Mouse (Mus musculus) midbrain, embryonic 10.5 days (tissue): ENCODE measurements around the gene Gpx8. TPM values are rescaled to one million over a fixed set of nuclear protein-coding genes. Genes with fewer than 3 reads are reported as not detected.

Experiments used
- DNase-seq: peaks from one replicate; pipeline ENCODE4 v3.0.0-alpha.2; 2017; ENCODE audit warnings: low spot score
- H3K27ac ChIP-seq: fragments of 300-500 bp; sonication (generic); replicated peaks from 2 replicates; pipeline ENCODE4 v1.5.1; 2016; ENCODE audit warnings: mild to moderate bottlenecking
- H3K27me3 ChIP-seq: fragments of 300-500 bp; sonication (generic); 2 replicates; pipeline ENCODE4 v1.6.1; 2016; ENCODE audit warnings: low read depth, mild to moderate bottlenecking; ENCODE audit not compliant: poor library complexity, severe bottlenecking
- H3K36me3 ChIP-seq: fragments of 300-500 bp; sonication (generic); 2 replicates; pipeline ENCODE4 v1.6.1; 2016; ENCODE audit warnings: mild to moderate bottlenecking, moderate library complexity
- H3K4me1 ChIP-seq: fragments of 300-500 bp; sonication (generic); 2 replicates; pipeline ENCODE4 v1.6.1; 2016
- H3K4me3 ChIP-seq: fragments of 300-500 bp; sonication (generic); 2 replicates; pipeline ENCODE4 v1.5.1; 2016; ENCODE audit warnings: mild to moderate bottlenecking, moderate library complexity
- H3K9me3 ChIP-seq: fragments of 300-500 bp; sonication (generic); replicated peaks from 2 replicates; pipeline ENCODE4 v1.6.1; 2016; ENCODE audit warnings: mild to moderate bottlenecking
- WGBS: fragments of 180-500 bp; shearing (Covaris S2); methylation state at CpG from one replicate; pipeline ENCODE4 v1.1.7; 2016; 5-methylcytosine and 5-hydroxymethylcytosine counted together
- polyA plus RNA-seq: library from polyadenylated mRNA; unstranded; fragments of >200 nt; fragmentation: Nextera tagmentation; extraction: Ambion mirVana; gene quantifications from 2 replicates; pipeline ENCODE4 v1.2.1, GENCODE M21; 2016

Gene Gpx8
- polyA plus RNA-seq, 1 experiment from 2014 or later: 104 TPM

DNA sequence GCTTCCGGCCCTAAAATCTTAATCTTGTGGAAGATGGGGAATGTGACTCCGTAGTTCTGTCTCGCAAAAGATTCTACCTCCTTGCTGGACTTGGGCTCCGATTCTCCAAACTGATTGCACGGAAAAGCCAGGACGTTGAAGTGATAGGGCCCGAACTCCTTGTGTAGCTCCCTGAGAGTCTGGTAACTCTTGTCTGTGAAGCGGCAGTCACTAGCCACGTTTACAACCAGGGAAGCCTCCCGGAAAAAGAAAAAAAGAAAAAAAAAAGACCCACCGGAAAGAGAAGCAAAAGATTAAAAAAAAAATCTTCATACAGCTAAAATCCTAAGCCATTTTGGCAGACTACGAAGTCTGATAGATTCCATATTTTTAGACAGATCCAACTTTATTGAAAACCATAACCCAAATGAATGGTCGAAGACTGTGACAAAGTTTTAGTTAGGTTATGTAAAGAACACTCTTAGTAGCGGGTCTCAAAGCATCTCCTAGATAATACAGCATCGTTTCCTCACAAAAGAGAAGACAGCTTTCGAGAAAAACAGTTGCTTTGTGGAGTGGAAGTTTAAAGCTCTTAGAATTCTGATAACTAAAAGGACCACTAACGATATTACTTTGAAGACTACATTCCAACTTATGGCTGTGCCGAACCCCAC, 626 bp downstream of the Gpx8 start:
- H3K27me3 ChIP-seq: no peaks in the 10 kb centered on the region
- peaks cover 12% of the 10 kb centered on the region for H3K4me1 ChIP-seq
- DNase-seq: no peak
- peak overlapping the region; percentile 86 for H3K27ac ChIP-seq
- H3K9me3 ChIP-seq: no peaks in the 10 kb centered on the region
- H3K4me3 ChIP-seq: peak overlapping the region; percentile 64
- H3K36me3 ChIP-seq: peaks cover 34% of the 10 kb centered on the region
- 33% methylated on average over 18 of the region's 18 CpGs for WGBS

DNA sequence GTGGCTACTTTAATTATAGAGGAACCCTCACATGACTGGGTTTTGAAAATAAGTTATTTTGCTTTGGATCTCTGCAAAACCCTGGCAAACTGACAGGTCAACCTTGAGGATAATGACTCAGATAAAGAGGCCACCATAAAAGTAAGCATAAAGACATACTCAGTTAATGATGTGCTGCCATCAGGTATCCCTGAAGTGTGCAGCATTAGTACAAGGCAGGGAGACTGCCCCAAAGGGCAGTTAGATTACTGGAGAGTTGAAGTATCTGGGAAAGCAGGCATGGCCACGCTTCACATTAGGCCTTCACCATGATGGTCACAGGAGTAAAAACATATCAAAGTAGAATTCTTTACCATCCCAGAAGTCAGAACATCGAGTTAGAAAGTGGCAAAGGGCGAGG, 1.3 kb downstream of the Gpx8 start:
- no peak overlapping the region for H3K27ac ChIP-seq
- DNase-seq: no peak
- 92% methylated on average over 3 of the region's 3 CpGs for WGBS

GRCm38 (mm10) chr13:113035852-113036251, 10.4 kb downstream of the Gpx8 start:
- Histone ChIP-seq H3K27ac (no peak overlapping the region), H3K4me3 (peak overlapping the region; percentile 59), H3K9me3 (no peaks in the 10 kb centered on the region), H3K4me1 (peaks cover 38% of the 10 kb centered on the region), H3K27me3 (peaks cover 49% of the 10 kb centered on the region), H3K36me3 (no peaks in the 10 kb centered on the region)
- DNase-seq: peak; percentile 75
- 0% methylated on average over 4 of the region's 4 CpGs for WGBS

More for the DNA sequence above, 1.3 kb downstream of the Gpx8 start:
- H3K27me3 ChIP-seq: no peaks in the 10 kb centered on the region
- peaks cover 34% of the 10 kb centered on the region for H3K36me3 ChIP-seq
- H3K9me3 ChIP-seq: no peaks in the 10 kb centered on the region
- peaks cover 12% of the 10 kb centered on the region for H3K4me1 ChIP-seq
- H3K4me3 ChIP-seq: peak overlapping the region; percentile 64

DNA sequence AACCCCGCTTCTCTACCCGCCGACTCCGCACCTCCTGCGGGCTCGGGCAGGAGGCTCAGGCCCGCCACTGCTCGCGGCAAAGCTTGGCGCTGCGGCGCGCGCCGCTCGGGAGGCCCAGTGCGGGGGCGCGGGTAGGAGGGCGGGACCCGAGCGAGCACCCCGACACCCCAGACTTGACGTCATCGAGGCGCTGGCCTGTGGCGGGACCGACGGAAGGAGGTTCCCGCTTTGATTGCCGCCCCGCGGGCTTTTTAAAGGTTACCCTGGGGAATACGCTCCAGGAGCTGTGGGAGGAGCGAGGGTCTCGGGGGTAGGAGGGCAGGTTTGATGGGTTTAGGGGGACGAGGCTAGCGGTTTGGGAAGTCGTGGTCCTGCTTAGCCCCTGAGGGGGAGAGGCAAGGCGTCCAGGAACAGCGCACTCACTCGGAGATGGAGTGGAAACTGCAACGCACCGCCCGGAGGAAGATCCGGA, 11.2 kb downstream of the Gpx8 start, which contains the start of gene Cdc20b:
Gene Cdc20b (plus strand): TSS at position 162 of the 472 bp plus-strand sequence.
- Histone ChIP-seq H3K9me3 (no peaks in the 10 kb centered on the region), H3K27me3 (peaks cover 57% of the 10 kb centered on the region), H3K27ac (peak within 1 kb of the TSS; percentile 53; the same call in 1 of the 2 replicates), H3K36me3 (no peaks in the 10 kb centered on the region), H3K4me3 (peak within 1 kb of the TSS; percentile 59), H3K4me1 (peaks cover 38% of the 10 kb centered on the region)
- WGBS: under 1% methylated on average over 46 of the region's 46 CpGs
- DNase-seq: peak; percentile 61

DNA sequence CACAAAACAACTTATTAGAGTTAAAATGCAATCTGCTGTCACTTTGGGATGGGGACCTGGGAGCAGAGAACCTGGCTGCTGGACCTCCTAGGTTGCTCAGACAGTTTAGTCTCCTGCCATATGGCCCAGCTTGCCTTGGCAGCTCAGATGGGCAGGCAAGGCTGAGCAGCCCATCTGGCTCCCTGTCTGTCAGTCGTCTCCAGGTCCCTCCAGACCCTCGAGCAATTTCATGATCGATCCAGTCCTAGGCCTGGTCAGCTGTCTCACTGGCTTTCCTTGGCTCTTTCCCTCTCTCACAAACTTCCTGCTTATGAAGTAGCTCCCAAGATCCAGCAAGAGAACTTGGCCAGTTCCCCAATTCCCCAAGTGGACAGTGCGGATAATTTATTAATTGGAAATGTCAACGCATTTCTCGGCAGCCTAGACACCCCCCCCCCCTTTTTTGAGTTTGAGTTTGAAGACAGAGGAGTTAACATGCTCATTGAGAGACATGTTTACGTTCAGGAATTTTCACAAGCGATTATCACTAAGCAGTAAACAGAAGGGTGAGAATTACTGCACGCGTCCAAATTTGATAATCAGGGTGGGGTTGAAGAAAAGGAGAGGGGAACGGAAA, 11.8 kb downstream of the Gpx8 start:
- DNase-seq: peak; percentile 58
- 3% methylated on average over 11 of the region's 11 CpGs for WGBS
- no peaks in the 10 kb centered on the region for H3K36me3 ChIP-seq
- peaks cover 38% of the 10 kb centered on the region for H3K4me1 ChIP-seq
- H3K27me3 ChIP-seq: peaks cover 63% of the 10 kb centered on the region
- H3K4me3 ChIP-seq: peak overlapping the region; percentile 59
- H3K27ac ChIP-seq: no peak overlapping the region
- H3K9me3 ChIP-seq: no peaks in the 10 kb centered on the region

DNA sequence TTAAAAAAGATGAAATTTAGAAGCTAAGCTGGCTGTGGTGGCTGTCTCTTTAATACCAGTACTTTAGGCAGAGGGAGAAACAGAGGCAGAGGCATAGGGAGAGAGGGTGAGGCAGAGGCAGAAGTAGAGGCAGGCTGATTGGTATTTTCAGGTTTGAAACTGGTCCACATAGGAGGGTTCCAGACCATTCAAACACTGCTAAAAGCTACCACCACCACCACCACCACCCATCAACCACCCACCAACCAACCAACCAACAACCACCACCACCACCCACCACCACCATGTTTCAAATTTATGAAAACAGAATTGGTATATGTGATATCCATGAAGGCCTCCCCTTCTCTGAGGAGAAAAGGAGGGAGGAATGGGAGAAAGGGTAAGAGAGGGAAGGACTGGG, 13.4 kb downstream of the Gpx8 start:
- Histone ChIP-seq H3K4me1 (peaks cover 38% of the 10 kb centered on the region), H3K4me3 (no peak overlapping the region), H3K36me3 (no peaks in the 10 kb centered on the region), H3K27me3 (peaks cover 77% of the 10 kb centered on the region), H3K27ac (no peak overlapping the region), H3K9me3 (no peaks in the 10 kb centered on the region)
- DNase-seq: peak; percentile 22

GRCm38 (mm10) chr13:113031792-113032571, 14.2 kb downstream of the Gpx8 start:
- Histone ChIP-seq H3K36me3 (no peaks in the 10 kb centered on the region), H3K27me3 (peaks cover 78% of the 10 kb centered on the region), H3K4me1 (peaks cover 38% of the 10 kb centered on the region), H3K9me3 (no peaks in the 10 kb centered on the region), H3K27ac (peak overlapping the region; percentile 89), H3K4me3 (peak overlapping the region; percentile 65)
- peak; percentile 80 for DNase-seq
- WGBS: under 1% methylated on average over 40 of the region's 40 CpGs

- Histone ChIP-seq H3K36me3 (no peaks in the 10 kb centered on the region), H3K9me3 (no peaks in the 10 kb centered on the region), H3K4me1 (peaks cover 38% of the 10 kb centered on the region), H3K4me3 (peak overlapping the region; percentile 65), H3K27ac (peak overlapping the region; percentile 89), H3K27me3 (peaks cover 78% of the 10 kb centered on the region)
- 3% methylated on average over 7 of the region's 7 CpGs for WGBS
- DNase-seq: no peak
Measured at GRCm38 (mm10) chr13:113031351-113031750, 14.9 kb downstream of the Gpx8 start.

DNA sequence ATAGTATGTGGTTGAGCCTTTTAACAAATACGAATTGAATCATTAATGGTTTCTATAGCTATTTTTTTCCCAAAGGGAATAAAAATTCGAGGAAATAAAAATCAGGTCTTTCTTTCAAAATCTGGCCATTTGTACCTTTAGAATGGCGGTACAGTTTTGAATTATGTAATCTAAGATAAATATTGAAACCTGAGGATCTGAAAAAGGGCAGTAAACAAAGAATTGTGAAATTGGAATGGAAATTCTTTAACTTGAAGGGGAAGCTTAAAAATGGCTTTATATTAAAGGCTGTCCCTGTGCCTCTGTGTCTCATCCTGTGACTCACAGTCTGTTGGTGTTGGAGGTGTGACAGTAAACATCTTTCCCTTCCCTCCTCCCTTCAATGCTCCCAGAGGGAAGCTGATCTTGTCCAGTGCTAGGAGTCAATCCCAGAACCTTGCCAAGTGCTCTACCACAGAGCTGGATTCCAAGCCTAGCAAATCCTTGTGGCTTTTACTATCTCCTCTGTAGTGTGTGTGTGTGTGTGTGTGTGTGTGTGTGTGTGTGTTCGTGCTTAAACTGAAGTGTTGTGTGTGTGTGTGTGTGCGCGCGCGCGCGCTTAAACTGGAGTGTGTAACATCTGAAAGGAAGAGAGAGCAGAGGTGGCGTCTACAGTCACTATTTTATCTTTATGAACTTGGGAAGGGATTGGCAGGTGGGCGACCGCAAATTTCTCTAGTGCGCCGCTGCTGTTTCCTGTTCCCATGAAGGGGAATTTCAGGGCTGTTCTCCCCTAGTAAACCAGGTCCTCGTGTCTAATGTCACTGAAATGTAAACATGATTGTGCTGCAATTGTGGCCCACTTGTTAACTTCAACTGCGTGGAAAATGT, 22.7 kb downstream of the Gpx8 start:
- Histone ChIP-seq H3K27ac (no peak overlapping the region), H3K9me3 (no peaks in the 10 kb centered on the region), H3K36me3 (no peaks in the 10 kb centered on the region), H3K27me3 (peaks cover 22% of the 10 kb centered on the region), H3K4me3 (no peak overlapping the region), H3K4me1 (no peaks in the 10 kb centered on the region)
- DNase-seq: no peak
- 91% methylated on average over 17 of the region's 17 CpGs for WGBS

- Histone ChIP-seq H3K27ac (no peak overlapping the region), H3K4me1 (no peaks in the 10 kb centered on the region), H3K36me3 (no peaks in the 10 kb centered on the region), H3K27me3 (peaks cover 16% of the 10 kb centered on the region), H3K4me3 (no peak overlapping the region), H3K9me3 (no peaks in the 10 kb centered on the region)
- DNase-seq: no peak
- 78% methylated on average over 8 of the region's 8 CpGs for WGBS
Measured at GRCm38 (mm10) chr13:113022467-113022866, 23.7 kb downstream of the Gpx8 start.

DNA sequence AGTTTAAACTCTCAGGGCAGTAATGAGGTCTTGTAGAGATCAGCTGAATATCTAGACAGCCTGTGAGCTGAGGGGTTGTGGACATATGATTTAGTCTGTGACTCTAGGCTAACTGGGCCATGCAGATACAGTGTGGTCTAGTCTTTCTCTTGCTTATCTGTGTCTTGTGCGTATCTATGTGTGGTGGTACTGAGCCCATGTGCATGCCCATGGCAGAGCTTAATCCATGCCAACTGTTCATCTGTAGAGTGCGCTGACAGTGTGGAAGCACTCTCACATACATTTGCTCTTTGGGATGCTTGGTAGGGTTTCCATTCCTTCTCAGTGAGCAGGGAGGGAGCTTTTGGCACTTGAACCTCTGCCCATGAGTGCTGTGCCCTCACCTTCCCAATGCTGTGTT, 24.7 kb downstream of the Gpx8 start:
- no peak overlapping the region for H3K27ac ChIP-seq
- no peaks in the 10 kb centered on the region for H3K36me3 ChIP-seq
- DNase-seq: no peak
- no peak overlapping the region for H3K4me3 ChIP-seq
- H3K4me1 ChIP-seq: no peaks in the 10 kb centered on the region
- H3K9me3 ChIP-seq: no peaks in the 10 kb centered on the region
- H3K27me3 ChIP-seq: peaks cover 16% of the 10 kb centered on the region
- WGBS: 90% methylated on average over 2 of the region's 2 CpGs
